Mouse (Mus musculus): Measurements from ENCODE around the gene Ptpn9.

GRCm38 (mm10) chr9:56956966-56957675, 37.6 kb upstream of the Ptpn9 start:
- TF ChIP-seq POLR2A (IDR thresholded peaks at IDR 0.05; ENCODE audit: low read depth, low read length) (no peak), CTCF (conservative IDR thresholded peaks at IDR 0.05; ENCODE audit: insufficient read depth, insufficient read length, low read depth, low read length) (no peak)

All from kidney, adult 2 months (tissue).